Mouse (Mus musculus) myocyte (in vitro differentiated cells): ENCODE measurements at regions not wholly inside any gene's neighbourhood (a gene's known extent, or its start where the extent isn't known, plus 50 kb on each side); places are given as distances from the start of the nearest gene placed in this dataset.

Experiments
- E2F4 ChIP-seq: IDR thresholded peaks from one replicate; pipeline ENCODE4 v1.6.1; 2011; ENCODE audit warnings: mild to moderate bottlenecking, control low read depth, moderate library complexity; ENCODE audit not compliant: insufficient read depth
- MAX ChIP-seq: IDR thresholded peaks from one replicate; pipeline ENCODE4 v1.6.1; 2011; ENCODE audit warnings: low read depth, mild to moderate bottlenecking, control low read depth
- MYOG ChIP-seq, 3 experiments: IDR thresholded peaks; one replicate each; pipeline ENCODE4 v1.6.1; 2011; ENCODE audit warnings: control low read depth in 2 of 3, low read depth in 2 of 3, mild to moderate bottlenecking in 2 of 3; ENCODE audit not compliant: insufficient read length in 2 of 3, control insufficient read depth in 1 of 3, insufficient read depth in 1 of 3
- POLR2A ChIP-seq: IDR thresholded peaks from one replicate; pipeline ENCODE4 v1.6.1; 2011; ENCODE audit warnings: low read depth, mild to moderate bottlenecking, control low read depth, moderate library complexity; ENCODE audit not compliant: insufficient read length
- REST ChIP-seq: IDR thresholded peaks from one replicate; pipeline ENCODE4 v1.6.1; 2011; ENCODE audit warnings: mild to moderate bottlenecking, control low read depth, moderate library complexity; ENCODE audit not compliant: insufficient read depth, insufficient read length
- SRF ChIP-seq: IDR thresholded peaks from one replicate; pipeline ENCODE4 v1.6.1; 2011; ENCODE audit warnings: low read depth; ENCODE audit not compliant: control insufficient read depth, insufficient read length
- TCF12 ChIP-seq: IDR thresholded peaks from one replicate; pipeline ENCODE4 v1.6.1; 2011; ENCODE audit warnings: mild to moderate bottlenecking, control low read depth; ENCODE audit not compliant: poor library complexity, insufficient read depth, severe bottlenecking

- TF ChIP-seq POLR2A (no peak), MAX (no peak), E2F4 (no peak), TCF12 (no peak), REST (no peak), SRF (no peak), MYOG (IDR thresholded peaks at IDR 0.05; ENCODE audit: control insufficient read depth in 1 of 3, insufficient read depth in 1 of 3, insufficient read length in 2 of 3, low read depth in 2 of 3) (no peak)
Measured at GRCm38 (mm10) chr5:111968121-111968520, 234.4 kb downstream of the Gm26897 start.
